Mouse (Mus musculus) cortical plate, adult 2 months (tissue): ENCODE data around the gene 2700081O15Rik.

ENCODE experiments used
- CTCF ChIP-seq: fragments of 200-500 bp; IDR thresholded peaks from 2 replicates; pipeline ENCODE4 v1.5.1; 2011; ENCODE audit warnings: mild to moderate bottlenecking, control low read depth, low read length; ENCODE audit not compliant: insufficient read depth; ENCODE audit errors: extremely low read depth
- POLR2A ChIP-seq: fragments of 200-500 bp; IDR thresholded peaks from 2 replicates; pipeline ENCODE4 v1.6.1; 2011; ENCODE audit warnings: mild to moderate bottlenecking, low read length, control low read depth; ENCODE audit not compliant: insufficient read depth; ENCODE audit errors: extremely low read depth

- no peak for TF ChIP-seq POLR2A
- no peak for TF ChIP-seq CTCF
Measured at GRCm38 (mm10) chr19:7377639-7378038, 39.8 kb upstream of the 2700081O15Rik start.
